Mouse (Mus musculus) embryonic fibroblast, embryonic 13.5 days (primary cell): ENCODE measurements around the gene Adamtsl1.

Experiments
- CTCF ChIP-seq: IDR thresholded peaks from 2 replicates; pipeline ENCODE4 v1.5.1; 2011; ENCODE audit warnings: mild to moderate bottlenecking, control low read depth, low read length, moderate library complexity, borderline replicate concordance; ENCODE audit not compliant: insufficient read depth
- POLR2A ChIP-seq: IDR thresholded peaks from 2 replicates; pipeline ENCODE4 v1.6.1; 2011; ENCODE audit warnings: low read depth, mild to moderate bottlenecking, control low read depth, low read length, moderate library complexity

DNA sequence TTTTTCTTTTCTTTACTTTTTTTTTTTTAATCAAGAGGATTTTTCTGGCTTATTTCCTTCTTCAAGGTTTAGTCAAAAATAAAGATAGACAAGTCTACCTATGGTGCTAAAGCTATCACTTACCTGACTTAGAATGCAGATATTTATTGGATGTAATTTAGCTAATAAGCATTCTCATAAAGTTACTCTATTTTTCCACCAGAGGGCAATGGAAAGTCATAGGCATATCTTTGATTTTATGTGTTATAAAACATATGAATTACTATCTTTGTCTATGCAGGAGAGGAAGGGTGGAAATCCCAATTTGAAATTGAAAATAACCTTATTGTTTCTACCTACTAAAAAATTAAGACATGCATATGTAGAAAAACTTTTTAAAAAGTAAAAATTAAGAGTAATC is 418.2 kb downstream of the Adamtsl1 start:
- TF ChIP-seq CTCF (no peak), POLR2A (no peak)
